Mouse (Mus musculus): ENCODE data around the gene Adcy9. TPM values are rescaled to one million over a fixed set of nuclear protein-coding genes. Genes with fewer than 3 reads are reported as not detected.

Adcy9 gene
- polyA plus RNA-seq, 1 experiment from 2014 or later = 1.5 TPM

DNA sequence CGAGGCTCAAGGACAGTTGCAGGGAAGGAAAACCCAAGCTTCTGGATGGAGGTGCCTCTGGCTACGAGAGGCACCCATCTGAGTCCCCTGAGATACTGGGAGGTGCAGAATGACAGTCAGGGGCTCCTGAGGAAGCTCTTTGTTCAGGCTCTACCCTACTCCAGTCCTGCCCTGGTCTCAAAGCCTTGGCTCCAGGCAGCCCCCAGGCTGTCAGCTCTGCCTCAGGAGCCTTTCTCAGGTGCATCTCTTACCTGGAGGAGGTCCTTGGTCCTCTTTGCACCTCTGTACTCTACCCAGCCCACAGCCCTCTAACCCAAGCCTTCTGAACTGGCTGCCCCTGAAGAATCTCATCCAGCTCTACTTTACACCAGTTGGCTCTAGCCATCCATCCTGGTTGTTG, 108.3 kb downstream of the Adcy9 start:
- Histone ChIP-seq H3K4me2 (replicated peaks) (no peak overlapping the region), H3K27ac (no peak overlapping the region), H3K9me3 (no peaks in the 10 kb centered on the region), H3K4me3 (no peak overlapping the region), H3K4me1 (no peaks in the 10 kb centered on the region), H3K27me3 (no peaks in the 10 kb centered on the region), H3K9ac (no peak overlapping the region), H3K36me3 (no peaks in the 10 kb centered on the region)
- WGBS = 62% methylated on average over 2 of the region's 2 CpGs
- no peak for ATAC-seq (ENCODE audit: insufficient number of reproducible peaks, insufficient read depth, low FRiP score, low TSS enrichment)

DNA sequence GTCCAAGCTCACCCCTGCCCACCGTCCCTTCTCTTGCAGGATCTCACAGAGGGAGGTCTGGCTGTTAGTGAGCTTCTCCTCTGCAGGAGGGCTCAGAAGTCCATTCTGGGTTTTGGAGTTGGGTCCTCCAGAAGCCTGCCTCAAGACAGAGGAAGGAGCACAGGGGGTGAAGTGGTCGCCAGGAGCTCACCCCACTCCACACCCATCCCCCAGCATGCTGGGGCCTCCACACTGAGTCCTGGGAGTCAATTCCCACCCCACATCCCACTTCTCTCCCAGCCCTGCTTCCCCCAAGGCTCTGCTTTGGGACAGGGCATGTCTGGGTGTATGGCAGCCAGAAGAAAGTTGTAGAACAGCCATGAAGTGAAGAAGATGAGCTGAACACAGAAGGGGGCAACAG, 108.7 kb downstream of the Adcy9 start:
- Histone ChIP-seq H3K27ac (no peak overlapping the region), H3K4me2 (replicated peaks) (no peak overlapping the region), H3K9ac (no peak overlapping the region), H3K4me1 (no peaks in the 10 kb centered on the region), H3K36me3 (no peaks in the 10 kb centered on the region), H3K4me3 (no peak overlapping the region), H3K27me3 (no peaks in the 10 kb centered on the region), H3K9me3 (no peaks in the 10 kb centered on the region)
- ATAC-seq (ENCODE audit: insufficient number of reproducible peaks, insufficient read depth, low FRiP score, low TSS enrichment) = no peak
- WGBS = 53% methylated on average over 2 of the region's 2 CpGs

DNA sequence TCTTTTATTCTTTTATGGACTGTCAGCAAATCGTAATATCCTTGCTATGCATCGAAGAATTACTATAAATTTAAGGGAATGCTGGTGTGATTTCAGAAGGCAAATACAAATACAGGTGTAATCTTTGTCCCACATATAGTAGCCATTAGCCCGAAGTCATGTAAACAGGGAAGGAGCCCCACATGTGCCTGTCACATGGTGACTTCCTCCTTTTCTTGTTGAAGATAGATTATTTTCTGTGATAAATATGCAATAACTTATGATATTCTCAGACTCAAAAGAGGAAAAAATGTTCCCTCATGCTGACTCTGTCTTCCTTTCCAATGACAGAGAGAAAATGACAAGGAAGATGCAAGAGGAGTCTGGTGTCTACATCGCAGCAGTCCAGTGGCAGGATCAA, 112.5 kb downstream of the Adcy9 start:
- ATAC-seq (ENCODE audit: insufficient number of reproducible peaks, insufficient read depth, low FRiP score, low TSS enrichment) = no peak
- no peak overlapping the region for H3K4me3 ChIP-seq
- H3K9ac ChIP-seq = no peak overlapping the region
- H3K27ac ChIP-seq = no peak overlapping the region
- no peaks in the 10 kb centered on the region for H3K4me1 ChIP-seq
- H3K36me3 ChIP-seq = no peaks in the 10 kb centered on the region
- no peaks in the 10 kb centered on the region for H3K27me3 ChIP-seq
- 89% methylated on average over 4 of the region's 4 CpGs for WGBS
- no peaks in the 10 kb centered on the region for H3K9me3 ChIP-seq
- H3K4me2 ChIP-seq (replicated peaks) = no peak overlapping the region

DNA sequence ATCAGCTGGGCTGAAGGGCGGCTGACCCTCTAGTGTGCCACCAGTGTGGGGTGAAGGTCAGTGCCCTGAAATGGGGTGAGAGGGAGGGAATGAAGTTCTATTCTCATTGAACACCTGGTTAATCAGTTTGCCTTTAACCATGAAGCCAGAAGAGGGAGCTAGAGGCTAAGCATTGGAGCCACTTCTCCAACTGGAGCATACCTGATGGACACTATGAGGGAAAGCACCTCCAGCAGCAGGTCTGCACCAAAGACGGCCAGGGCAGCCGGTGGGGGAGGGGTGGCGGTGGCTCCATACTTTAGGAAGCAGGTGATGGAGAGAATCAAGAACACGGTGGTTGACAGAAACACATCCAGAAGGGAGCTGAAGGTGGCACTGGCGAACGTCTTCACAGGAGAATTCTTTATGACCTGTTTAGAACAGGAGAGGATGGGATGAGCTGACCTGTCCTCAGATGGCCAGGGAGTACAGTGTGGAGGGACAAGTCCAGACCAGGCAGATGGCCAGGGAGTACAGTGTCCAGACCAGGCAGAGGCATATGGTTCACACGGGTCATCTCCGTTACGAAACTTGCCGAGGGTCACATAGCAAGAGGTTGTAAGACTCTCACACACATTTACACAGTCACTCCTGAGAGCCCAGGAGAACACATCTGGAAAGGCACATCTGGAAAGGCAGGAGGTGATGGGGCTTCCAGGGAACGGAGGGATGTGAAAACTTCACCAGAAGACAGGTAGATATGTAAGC, 115.9 kb downstream of the Adcy9 start:
- no peaks in the 10 kb centered on the region for H3K9me3 ChIP-seq
- no peak for ATAC-seq (ENCODE audit: insufficient number of reproducible peaks, insufficient read depth, low FRiP score, low TSS enrichment)
- 67% methylated on average over 12 of the region's 12 CpGs for WGBS
- H3K9ac ChIP-seq = no peak overlapping the region
- H3K36me3 ChIP-seq = no peaks in the 10 kb centered on the region
- no peak overlapping the region for H3K27ac ChIP-seq
- no peak overlapping the region for H3K4me3 ChIP-seq
- no peak overlapping the region for H3K4me2 ChIP-seq (replicated peaks)
- H3K27me3 ChIP-seq = no peaks in the 10 kb centered on the region
- no peaks in the 10 kb centered on the region for H3K4me1 ChIP-seq

DNA sequence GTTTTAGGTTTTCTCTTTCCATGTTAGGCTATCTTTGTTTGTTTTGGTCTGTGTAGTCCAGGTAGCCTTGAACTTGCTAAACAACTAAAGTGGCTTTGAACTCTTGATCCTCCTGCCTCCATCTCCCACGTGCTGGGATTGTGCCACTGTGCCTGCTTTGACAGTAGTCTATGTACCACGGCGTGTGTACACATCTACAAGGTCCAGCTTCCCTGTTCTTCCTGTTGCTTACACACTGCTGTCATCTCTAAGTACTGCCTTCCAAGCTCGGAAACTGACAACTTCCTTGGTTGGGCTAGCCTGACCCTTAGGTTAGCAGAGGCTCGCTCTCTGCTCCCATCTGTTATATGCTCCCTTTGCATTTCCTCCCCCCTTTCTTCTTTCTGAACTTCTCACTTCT, 116.7 kb downstream of the Adcy9 start:
- ATAC-seq (ENCODE audit: insufficient number of reproducible peaks, insufficient read depth, low FRiP score, low TSS enrichment) = no peak
- no peak overlapping the region for H3K4me3 ChIP-seq

DNA sequence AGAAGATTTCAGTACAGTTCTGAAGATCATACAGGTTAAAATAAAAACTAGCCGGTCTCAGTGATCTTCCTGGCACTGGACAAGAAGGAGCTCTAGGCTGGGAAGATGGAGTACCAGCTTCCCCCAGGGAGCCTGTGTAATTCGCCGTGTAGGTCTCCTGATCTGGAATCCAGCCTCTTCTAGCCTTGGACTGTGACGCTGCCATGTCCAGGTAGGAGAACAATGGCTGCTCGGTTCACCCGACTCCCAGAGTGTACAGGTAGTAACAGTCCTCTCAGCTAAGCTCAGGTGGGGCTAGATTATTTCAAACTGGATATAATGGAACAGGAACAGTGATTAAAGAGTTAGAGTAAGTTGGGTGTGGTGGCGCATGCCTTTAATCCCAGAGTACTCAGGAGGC, 120.0 kb downstream of the Adcy9 start:
- Histone ChIP-seq H3K4me2 (replicated peaks) (no peak overlapping the region), H3K27ac (no peak overlapping the region)

More for the DNA sequence above, 116.7 kb downstream of the Adcy9 start:
- Histone ChIP-seq H3K4me2 (replicated peaks) (no peak overlapping the region), H3K9me3 (no peaks in the 10 kb centered on the region), H3K36me3 (no peaks in the 10 kb centered on the region), H3K27me3 (no peaks in the 10 kb centered on the region), H3K9ac (no peak overlapping the region), H3K4me1 (no peaks in the 10 kb centered on the region), H3K27ac (no peak overlapping the region)
- 80% methylated on average over 5 of the region's 5 CpGs for WGBS

DNA sequence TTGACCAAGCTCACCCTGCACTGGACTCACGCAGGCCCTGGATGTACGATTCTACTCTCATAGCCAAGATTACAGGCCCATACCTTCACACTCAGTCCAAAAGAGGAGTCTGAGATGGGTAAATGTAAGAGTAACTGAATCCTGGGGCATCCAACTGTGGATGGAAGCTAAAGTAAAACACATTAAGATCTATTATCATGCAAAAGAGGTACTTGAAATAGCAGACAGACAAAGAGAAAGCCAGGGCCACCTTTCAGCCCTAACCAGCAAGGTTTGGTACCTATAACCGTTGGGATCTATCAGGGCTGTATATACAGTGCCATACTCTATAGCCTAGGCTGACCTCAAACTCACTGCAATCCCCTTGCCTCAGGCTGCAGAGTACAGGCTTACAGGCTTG, 127.0 kb downstream of the Adcy9 start:
- Histone ChIP-seq H3K4me1 (no peaks in the 10 kb centered on the region), H3K4me3 (no peak overlapping the region), H3K4me2 (replicated peaks) (no peak overlapping the region), H3K9me3 (no peaks in the 10 kb centered on the region), H3K36me3 (0 out of 2 replicates have a peak, but pooled peaks cover 4% of the 10 kb centered on the region), H3K27me3 (no peaks in the 10 kb centered on the region), H3K27ac (no peak overlapping the region), H3K9ac (no peak overlapping the region)
- 84% methylated on average over 3 of the region's 3 CpGs for WGBS
- ATAC-seq (ENCODE audit: insufficient number of reproducible peaks, insufficient read depth, low FRiP score, low TSS enrichment) = no peak

More for the DNA sequence above, 120.0 kb downstream of the Adcy9 start:
- Histone ChIP-seq H3K36me3 (no peaks in the 10 kb centered on the region), H3K9me3 (no peaks in the 10 kb centered on the region), H3K4me1 (no peaks in the 10 kb centered on the region), H3K27me3 (no peaks in the 10 kb centered on the region), H3K9ac (no peak overlapping the region), H3K4me3 (no peak overlapping the region)
- 89% methylated on average over 7 of the region's 7 CpGs for WGBS
- ATAC-seq (ENCODE audit: insufficient number of reproducible peaks, insufficient read depth, low FRiP score, low TSS enrichment) = no peak

DNA sequence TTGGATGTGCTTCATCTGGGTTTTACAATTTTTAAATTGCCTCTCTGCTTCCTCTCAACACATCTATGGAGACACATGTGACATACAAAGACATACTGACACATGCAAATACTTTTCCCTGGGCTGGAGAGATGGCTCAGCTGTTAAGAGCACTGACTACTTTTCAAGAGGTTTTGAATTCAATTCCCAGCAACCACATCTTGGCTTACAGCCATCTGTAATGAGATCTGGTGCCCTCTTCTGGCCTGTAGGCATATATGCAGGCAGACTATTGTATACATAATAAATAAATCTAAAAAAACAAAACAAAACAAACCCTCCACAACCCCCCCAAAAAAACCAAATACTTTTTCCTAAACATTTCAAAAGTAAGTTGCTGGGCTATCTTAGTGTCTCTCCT, 130.8 kb downstream of the Adcy9 start:
- Histone ChIP-seq H3K27me3 (no peaks in the 10 kb centered on the region), H3K36me3 (0 out of 2 replicates have a peak, but pooled peaks cover 4% of the 10 kb centered on the region), H3K4me3 (no peak overlapping the region), H3K9me3 (no peaks in the 10 kb centered on the region), H3K4me2 (replicated peaks) (no peak overlapping the region), H3K4me1 (no peaks in the 10 kb centered on the region), H3K9ac (no peak overlapping the region), H3K27ac (no peak overlapping the region)
- ATAC-seq (ENCODE audit: insufficient number of reproducible peaks, insufficient read depth, low FRiP score, low TSS enrichment) = no peak

DNA sequence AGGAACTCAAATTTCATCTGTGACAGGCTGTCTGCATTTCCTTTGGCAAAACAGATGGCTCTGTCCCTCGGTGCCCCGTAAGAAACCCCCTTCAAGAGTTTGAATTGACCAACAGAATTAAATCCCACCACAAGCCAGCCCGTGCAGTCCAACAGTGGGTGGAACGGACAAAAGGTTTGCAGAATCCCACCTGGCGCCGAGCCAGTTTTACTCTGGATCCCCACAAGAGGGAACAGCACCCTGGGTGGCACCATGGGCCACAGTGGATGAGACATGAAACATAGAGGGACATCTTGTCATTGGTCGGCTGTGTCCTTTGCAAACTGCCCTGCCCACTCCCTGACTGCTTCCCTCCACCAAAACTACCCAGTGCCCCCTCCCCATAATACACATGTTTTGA, 133.7 kb downstream of the Adcy9 start:
- Histone ChIP-seq H3K4me3 (no peak overlapping the region), H3K27me3 (no peaks in the 10 kb centered on the region), H3K4me2 (replicated peaks) (no peak overlapping the region), H3K9me3 (no peaks in the 10 kb centered on the region), H3K27ac (no peak overlapping the region), H3K36me3 (0 out of 2 replicates have a peak, but pooled peaks cover 4% of the 10 kb centered on the region), H3K9ac (no peak overlapping the region), H3K4me1 (no peaks in the 10 kb centered on the region)
- 77% methylated on average over 7 of the region's 7 CpGs for WGBS
- ATAC-seq (ENCODE audit: insufficient number of reproducible peaks, insufficient read depth, low FRiP score, low TSS enrichment) = no peak

DNA sequence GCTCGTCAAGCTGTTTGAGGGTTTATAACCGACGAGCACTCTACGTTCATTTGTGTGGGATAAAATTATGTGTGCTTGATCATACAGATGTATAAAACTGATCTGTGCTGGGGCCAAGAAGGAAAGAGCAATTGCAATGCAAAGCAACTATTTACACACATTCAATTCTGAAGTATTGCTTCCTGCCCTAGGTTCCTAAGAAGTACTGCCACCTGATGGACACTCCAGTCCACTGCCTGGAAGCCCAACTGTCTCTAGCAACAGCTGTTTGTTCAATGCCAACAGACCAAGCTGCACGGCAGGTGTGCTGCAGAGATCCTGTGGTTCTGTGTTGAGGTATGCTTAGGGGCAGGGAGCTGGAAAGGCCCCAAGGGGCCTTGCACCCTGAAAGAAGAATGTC, 135.0 kb downstream of the Adcy9 start:
- 0 out of 2 replicates have a peak, but pooled peaks cover 4% of the 10 kb centered on the region for H3K36me3 ChIP-seq
- no peak for ATAC-seq (ENCODE audit: insufficient number of reproducible peaks, insufficient read depth, low FRiP score, low TSS enrichment)
- 65% methylated on average over 5 of the region's 5 CpGs for WGBS

DNA sequence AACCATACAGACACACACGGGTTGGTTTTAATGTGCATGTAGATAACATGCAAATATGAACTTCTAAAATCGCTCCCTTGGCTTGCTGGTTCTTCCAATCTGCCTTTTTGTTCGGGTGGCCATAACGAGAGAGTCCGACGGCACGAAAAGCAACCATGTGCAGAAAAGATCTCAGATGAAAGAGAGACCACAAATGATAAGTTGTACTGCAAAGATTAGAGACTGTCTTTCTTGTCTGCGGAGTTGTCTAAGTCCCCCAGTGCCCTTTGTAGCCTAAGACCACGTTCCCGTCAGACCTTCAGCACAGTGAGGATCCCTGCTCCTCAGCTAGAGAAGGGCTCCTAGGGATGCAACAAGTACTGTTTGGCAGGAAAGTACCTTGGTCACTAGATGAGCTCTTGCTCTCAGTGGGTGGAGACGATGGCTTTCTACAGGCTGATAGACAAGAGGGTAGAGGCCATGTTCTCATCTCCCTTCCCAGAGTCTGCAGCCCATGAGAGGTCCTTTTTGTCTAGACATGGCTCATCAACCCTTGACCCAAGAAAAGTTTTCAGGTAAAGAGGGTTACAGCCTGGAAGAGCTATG, 136.9 kb downstream of the Adcy9 start:
- Histone ChIP-seq H3K4me3 (no peak overlapping the region), H3K36me3 (no peaks in the 10 kb centered on the region), H3K4me1 (no peaks in the 10 kb centered on the region), H3K27ac (no peak overlapping the region), H3K27me3 (no peaks in the 10 kb centered on the region), H3K9ac (no peak overlapping the region), H3K4me2 (replicated peaks) (no peak overlapping the region), H3K9me3 (no peaks in the 10 kb centered on the region)
- ATAC-seq (ENCODE audit: insufficient number of reproducible peaks, insufficient read depth, low FRiP score, low TSS enrichment) = no peak
- 87% methylated on average over 11 of the region's 11 CpGs for WGBS

More for the DNA sequence above, 135.0 kb downstream of the Adcy9 start:
- Histone ChIP-seq H3K4me3 (no peak overlapping the region), H3K4me1 (no peaks in the 10 kb centered on the region), H3K27me3 (no peaks in the 10 kb centered on the region), H3K9me3 (no peaks in the 10 kb centered on the region), H3K4me2 (replicated peaks) (no peak overlapping the region), H3K9ac (no peak overlapping the region), H3K27ac (no peak overlapping the region)

DNA sequence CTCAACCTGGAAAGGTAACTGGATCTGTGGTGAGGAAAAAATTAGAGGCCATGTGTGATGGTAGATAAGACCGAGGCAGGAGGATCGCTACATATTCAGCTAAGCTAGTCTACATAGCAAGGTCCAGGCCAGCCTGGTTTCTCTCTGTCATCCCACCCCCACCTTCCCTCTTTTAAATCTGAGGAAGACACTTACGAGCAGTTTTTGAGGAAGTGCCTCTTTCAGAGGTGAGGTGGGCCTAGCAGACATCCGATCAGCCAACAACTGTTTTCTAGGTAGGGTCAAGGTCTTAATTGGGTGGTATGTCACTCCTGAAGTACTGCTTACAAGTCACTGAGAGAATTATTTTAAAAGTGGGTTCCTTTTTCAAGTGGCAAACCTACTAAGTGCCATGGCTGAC, 138.8 kb downstream of the Adcy9 start:
- Histone ChIP-seq H3K27ac (no peak overlapping the region), H3K36me3 (no peaks in the 10 kb centered on the region), H3K4me3 (no peak overlapping the region), H3K27me3 (no peaks in the 10 kb centered on the region), H3K9ac (no peak overlapping the region), H3K9me3 (no peaks in the 10 kb centered on the region), H3K4me2 (replicated peaks) (no peak overlapping the region), H3K4me1 (no peaks in the 10 kb centered on the region)
- 63% methylated on average over 4 of the region's 4 CpGs for WGBS
- no peak for ATAC-seq (ENCODE audit: insufficient number of reproducible peaks, insufficient read depth, low FRiP score, low TSS enrichment)

Measured in embryonic facial prominence, embryonic 12.5 days (tissue).